Mouse (Mus musculus) G1E (cell line): ENCODE results near the gene Pllp.

ENCODE experiments used
- CTCF ChIP-seq: IDR thresholded peaks from 2 replicates; pipeline ENCODE4 v1.5.1; 2012; ENCODE audit warnings: low read depth, low read length, inconsistent platforms, mixed read lengths
- GATA1 ChIP-seq: IDR thresholded peaks from 2 replicates; pipeline ENCODE4 v1.6.1; 2012; ENCODE audit warnings: borderline replicate concordance, low read length, inconsistent platforms, mixed read lengths
- POLR2AphosphoS5 ChIP-seq: IDR thresholded peaks from 2 replicates; pipeline ENCODE4 v1.6.1; 2012; ENCODE audit warnings: low read depth, low read length, inconsistent platforms; ENCODE audit not compliant: insufficient replicate concordance
- TAL1 ChIP-seq: conservative IDR thresholded peaks from 2 replicates; pipeline ENCODE4 v1.6.1; 2012; ENCODE audit warnings: low read depth, low read length, inconsistent platforms, mixed read lengths

DNA sequence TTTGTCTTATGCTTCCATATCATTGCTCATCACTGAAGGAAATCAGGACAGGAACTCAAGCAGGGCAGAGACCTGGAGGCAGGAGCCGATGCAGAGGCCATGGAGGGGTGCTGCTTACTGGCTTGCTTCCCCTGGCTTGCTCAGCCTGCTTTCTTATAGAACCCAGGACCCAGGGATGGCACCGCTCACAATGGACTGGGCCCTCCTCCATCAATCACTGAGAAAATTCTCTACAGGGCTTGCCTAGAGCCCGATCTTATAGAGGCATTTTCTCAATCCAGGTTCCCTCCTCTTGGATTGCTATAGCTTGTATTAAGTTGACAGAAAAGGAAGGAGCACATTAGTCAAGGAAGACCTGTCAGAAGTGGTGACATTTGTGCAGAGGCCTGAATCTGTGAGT lies 488 bp upstream of the Pllp start:
- TF ChIP-seq CTCF (no peak), POLR2AphosphoS5 (no peak), GATA1 (no peak), TAL1 (no peak)
